Mouse (Mus musculus): ENCODE results near the gene Rxfp3. TPM values are rescaled to one million over a fixed set of nuclear protein-coding genes. Genes with fewer than 3 reads are reported as not detected.

Gene Rxfp3
- polyA plus RNA-seq (2015; fragmentation: Nextera tagmentation; extraction: Ambion mirVana): not detected in 2 replicates

DNA sequence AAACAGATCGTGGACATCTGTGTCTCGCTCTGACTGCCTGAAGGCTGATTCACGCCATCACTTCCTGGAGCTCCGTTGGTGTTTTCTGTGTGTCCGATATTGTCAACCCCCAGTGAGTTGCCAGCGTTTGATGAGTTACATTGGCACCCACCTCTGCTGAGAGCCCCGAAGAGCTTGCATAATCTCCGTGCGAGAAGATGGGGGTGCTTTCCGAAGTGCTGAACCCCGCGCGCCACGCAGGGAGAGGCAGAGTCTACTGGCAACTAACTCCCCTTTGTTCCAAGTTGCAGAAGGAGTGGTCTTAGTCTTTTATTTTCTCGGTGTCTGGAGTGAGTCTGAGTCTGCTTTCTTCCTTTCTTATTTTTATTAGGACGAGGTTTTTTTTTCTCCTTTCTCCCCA is at the start of gene Rxfp3:
Rxfp3 (minus strand) TSS at position 281 of the 400 bp plus-strand sequence.

DNA sequence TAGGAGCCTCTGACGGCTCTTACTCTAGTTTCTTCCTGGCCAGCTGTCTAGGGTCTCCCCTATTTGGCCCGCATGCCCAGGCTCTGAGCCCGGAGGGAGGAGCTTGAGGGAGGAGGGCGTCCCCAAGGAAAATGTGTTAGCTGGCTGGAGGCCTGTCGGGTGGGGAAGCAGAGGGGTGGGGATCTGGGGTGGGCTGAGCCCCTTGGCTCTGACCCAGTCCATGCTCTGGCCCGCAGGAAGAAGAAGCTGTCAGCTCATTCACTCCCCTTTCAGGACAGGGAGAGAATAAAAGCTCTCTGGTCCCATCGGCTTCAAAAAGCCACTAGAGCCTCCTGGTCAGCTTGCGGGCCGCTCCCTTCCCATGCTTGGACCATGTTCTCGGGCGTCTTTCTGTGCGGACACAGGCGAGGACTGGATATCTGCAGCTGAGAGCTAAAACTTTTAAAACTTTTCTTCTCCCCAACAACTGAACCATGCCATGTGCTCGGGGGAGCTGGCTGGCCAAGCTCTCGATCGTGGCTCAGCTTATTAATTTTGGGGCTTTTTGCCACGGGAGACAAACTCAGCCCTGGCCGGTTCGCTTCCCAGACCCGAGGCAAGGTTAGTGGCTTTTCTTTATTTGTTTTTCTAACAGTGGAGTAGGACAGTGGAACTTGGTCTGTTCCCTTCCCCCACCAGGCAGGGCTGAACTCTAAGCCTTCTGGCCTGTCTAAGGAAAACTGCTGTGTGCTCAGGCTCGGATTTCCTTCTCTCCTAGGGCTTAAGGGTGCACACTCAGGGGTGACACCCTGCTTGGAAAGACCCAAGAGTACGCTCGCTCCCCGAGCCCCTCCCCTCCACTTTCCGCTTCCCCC is 27.0 kb upstream of the Rxfp3 start, which contains the start of gene Adamts12:
Adamts12 (plus strand) TSS at position 233 of the 854 bp plus-strand sequence.

GRCm38 (mm10) chr15:11000421-11000820 is 37.4 kb downstream of the Rxfp3 start, which contains the start of gene Slc45a2:
Gene Slc45a2 (plus strand): TSS chr15:11000721.

Other genes with a start within 250 kb of the Rxfp3 start
- 18.3 and 23.5 TPM in 2 replicates for gene C1qtnf3, start 85.7 kb downstream of the Rxfp3 start, polyA plus RNA-seq (2015; fragmentation: Nextera tagmentation; extraction: Ambion mirVana)
- gene Amacr, start 56.2 kb downstream of the Rxfp3 start, polyA plus RNA-seq (2015; fragmentation: Nextera tagmentation; extraction: Ambion mirVana): 7.9 and 8.6 TPM in 2 replicates
- 0.07 TPM in 1 of 2 replicates, not detected in the other for gene Slc45a2, start 37.3 kb downstream of the Rxfp3 start, polyA plus RNA-seq (2015; fragmentation: Nextera tagmentation; extraction: Ambion mirVana)
- gene Adamts12, start 26.8 kb upstream of the Rxfp3 start, polyA plus RNA-seq (2015; fragmentation: Nextera tagmentation; extraction: Ambion mirVana): 1.9 and 2.6 TPM in 2 replicates